Mouse (Mus musculus): ENCODE data around the gene Il12rb1.

Gene Il12rb1

DNA sequence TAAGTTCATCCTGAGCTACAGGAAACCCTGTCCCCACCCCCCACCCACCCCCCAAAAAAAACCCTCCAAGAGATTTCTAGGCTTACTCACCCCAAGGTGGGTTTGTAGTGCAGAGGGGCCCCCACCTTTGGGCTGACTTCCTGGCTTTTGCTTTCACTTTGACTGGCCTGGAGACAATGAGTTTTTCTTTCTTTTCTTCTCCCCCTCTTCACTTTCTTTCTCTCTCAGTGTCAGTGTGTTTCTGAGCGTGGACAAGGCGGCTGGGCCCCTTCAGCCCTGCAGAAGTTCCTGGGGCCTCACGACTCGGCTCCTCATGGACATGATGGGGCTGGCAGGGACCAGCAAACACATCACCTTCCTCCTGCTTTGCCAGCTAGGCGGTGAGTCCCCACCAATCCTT, at the start of gene Il12rb1:
Il12rb1 (plus strand) TSS at position 211 of the 400 bp plus-strand sequence.
- TF ChIP-seq GATA4 (IDR thresholded peaks at IDR 0.05; ENCODE audit: insufficient replicate concordance, low read length): no peak

DNA sequence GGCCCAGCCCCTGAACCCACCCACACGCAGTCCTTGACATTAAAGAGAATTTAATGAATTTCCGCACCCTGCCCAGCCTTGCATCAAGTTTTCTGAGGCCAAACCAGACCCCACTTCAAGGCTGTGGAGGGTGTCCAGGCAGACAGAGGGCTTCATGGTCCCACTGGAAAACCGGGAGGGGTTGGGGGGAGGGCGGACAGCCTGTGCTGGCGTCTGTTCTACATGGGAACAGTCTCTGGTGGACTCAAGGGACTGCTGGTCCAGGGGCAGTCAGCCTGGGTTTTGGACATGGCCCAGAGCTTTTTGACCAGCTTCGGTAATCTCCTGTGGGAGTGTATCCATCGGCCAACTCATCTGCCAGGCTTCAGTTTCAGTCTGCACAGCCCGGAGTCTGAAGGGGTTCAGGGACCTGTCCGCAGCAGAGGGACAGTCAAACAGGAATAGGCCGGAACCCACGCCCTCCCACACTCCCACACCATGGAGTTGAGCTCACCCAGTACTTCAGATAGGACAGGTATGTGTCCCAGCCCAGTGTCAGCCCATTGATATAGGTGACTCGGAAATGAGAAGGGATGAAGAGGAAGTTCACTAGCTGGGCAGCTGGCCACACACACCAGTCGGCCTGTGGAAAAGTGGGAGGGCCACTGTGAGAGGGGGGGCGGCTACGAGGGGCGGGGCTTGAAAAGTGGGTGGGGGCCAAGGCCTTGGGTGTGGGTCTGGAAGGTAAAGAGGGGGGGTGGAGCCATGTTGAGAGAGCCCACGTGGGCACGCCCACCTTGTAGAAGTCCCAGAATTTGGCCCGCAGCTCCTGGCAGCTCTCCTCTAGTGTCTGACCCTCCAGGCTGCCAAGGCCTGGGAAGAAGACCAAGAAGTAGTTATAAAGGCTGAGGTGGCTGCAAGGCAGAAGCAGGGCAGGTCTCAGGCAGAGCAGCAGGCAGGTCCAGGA, 49.4 kb upstream of the Il12rb1 start:
- TF ChIP-seq GATA4 (IDR thresholded peaks at IDR 0.05; ENCODE audit: insufficient replicate concordance, low read length): no peak

DNA sequence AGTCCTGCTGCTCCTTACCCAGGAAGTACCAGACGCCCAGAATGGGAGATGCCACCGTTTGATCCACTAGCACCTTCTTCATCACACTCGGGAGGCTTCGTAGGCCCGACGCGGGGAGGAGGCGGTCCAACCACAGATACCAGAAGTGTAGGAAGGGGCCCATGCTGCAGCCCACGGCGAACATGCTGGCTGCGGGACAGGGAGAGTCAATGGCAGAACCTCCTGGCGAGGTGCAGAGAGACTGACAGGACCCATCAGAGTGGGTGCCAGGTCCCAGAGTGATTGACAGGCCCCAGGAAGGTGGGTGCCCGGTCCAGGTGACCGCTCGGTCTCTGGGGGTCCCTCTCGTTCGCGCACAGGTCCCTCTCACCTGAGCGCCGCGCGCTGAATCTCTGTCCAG, 47.9 kb upstream of the Il12rb1 start:
- no peak for TF ChIP-seq GATA4 (IDR thresholded peaks at IDR 0.05; ENCODE audit: insufficient replicate concordance, low read length)

DNA sequence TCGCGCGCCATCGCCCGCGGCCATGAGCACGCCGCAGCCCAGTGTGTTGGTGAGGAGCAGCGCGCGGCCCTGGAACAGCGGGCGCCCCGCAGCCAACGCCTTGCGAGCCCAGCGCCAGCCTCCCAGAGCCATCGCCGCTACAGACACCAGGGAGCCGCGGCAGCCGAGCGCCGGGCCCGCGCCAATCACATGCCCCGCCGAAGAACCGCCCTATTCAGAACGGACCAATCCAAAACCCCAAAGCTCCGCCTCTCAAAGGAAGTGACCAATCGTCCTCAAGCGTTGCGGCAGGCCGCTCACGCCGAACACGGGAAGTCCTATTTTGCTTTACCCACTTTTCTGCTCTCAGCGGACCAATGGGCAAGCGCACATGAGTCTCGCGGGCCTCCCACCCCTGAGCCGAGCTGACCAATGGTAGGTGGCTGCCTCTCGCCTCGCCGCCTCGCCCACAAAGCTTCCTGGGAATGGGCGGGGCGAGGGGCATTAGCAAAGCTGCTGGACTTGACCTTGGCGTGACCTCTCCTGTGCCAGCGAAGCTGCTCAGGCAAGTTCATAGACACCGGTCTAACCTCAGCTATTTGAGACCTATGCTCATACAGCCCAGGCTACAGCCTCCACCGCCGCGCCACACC, 47.4 kb upstream of the Il12rb1 start, which contains the start of gene Mpv17l2:
Mpv17l2 (minus strand) TSS at position 172 of the 632 bp plus-strand sequence.
- no peak for TF ChIP-seq GATA4 (IDR thresholded peaks at IDR 0.05; ENCODE audit: insufficient replicate concordance, low read length)

DNA sequence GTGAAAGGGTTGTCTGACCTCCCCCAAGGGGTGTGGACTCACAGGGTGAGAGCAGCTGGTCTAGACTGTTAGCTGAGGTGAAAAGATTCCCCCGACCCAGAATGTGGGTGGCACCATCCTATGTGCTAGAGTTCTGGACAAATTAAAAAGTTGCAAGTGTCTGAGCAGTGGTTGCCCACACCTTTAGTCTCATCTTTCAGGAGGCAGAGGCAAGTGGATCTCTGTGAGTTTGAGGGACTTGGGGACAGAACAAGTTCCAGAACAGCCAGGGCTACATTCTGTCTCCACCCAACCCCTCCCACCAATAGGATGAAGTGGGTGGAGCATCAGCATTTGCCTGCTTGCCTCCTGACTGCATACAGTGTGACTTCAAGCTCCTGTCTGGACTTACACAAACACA, 46.1 kb upstream of the Il12rb1 start:
- no peak for TF ChIP-seq GATA4 (IDR thresholded peaks at IDR 0.05; ENCODE audit: insufficient replicate concordance, low read length)

DNA sequence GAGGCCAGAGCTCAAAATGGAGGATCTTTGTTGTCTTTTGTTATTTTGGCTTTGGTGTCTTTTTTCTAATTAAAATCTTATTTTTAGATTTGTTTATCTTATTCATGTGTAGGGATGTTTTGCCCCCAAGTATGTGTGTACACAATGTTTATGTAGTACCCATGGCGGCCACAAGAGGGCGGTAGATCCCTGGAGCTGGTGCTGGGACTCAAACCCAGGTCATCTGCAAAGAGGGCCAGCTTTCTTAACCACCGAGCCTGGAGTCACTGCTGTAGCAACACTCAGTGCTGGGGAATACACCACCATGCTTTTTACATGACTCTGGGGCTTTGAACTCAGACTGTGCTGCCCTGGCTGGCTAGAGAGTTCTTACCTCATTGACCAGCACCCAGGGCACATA, 44.9 kb upstream of the Il12rb1 start:
- TF ChIP-seq GATA4 (IDR thresholded peaks at IDR 0.05; ENCODE audit: insufficient replicate concordance, low read length): no peak

DNA sequence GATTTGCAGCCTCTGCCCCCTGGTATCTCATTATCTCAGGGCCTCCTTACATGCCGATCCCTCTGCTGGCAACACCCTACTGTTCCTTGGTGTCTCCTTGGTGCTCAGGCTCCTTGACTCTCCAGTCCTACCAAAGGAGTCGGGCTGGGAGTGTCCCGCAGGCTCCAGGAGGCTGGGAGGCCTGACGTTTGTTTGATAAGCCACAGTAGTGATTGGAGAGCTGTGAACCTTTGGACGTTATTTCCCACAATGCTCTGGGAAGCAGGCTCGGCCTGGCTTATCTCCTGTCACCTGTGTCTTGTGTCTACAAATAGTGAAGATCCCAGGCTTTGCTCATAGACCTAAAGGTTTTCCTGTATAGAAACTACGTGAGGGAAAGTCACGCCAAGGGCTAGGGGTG, 44.2 kb upstream of the Il12rb1 start:
- TF ChIP-seq GATA4 (IDR thresholded peaks at IDR 0.05; ENCODE audit: insufficient replicate concordance, low read length): peak; percentile 69; the same call in 1 of the 2 replicates

DNA sequence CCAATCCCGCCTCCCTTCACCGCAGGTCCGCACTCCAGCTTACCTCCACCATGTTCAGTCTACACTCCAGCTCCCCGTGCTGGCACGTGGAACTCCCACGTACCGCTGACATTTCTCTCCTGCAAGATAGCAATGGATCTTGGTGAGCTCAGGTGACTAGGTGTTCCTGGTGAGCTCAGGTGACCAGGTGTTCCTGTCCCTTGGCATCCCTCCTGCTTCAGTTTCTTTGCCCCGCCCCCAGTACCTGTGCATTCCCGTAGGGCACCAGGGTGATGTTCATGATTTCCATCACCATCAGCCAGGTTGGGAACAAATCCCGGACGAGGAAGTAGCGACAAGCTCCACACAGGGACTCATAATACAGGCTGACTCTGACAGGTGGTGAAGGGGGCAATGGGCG, 43.6 kb upstream of the Il12rb1 start:
- no peak for TF ChIP-seq GATA4 (IDR thresholded peaks at IDR 0.05; ENCODE audit: insufficient replicate concordance, low read length)

DNA sequence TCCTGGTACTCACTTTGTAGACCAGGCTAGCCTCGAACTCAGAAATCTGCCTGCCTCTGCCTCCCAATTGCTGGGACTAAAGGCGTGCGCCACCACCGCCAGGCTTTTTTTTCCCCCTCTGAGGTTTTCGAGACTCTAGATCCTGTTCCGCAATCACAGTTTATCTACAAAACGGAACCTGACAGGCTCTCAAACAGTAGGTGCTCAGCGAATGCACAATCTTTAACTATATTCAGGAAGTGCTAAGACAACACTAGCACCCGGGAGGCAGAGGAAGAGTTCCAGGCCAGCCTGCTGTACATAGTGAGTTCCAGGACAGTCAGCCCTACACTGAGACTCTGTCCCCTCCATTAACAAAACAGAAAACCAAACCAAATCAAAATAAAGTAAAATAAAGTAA, 42.9 kb upstream of the Il12rb1 start:
- no peak for TF ChIP-seq GATA4 (IDR thresholded peaks at IDR 0.05; ENCODE audit: insufficient replicate concordance, low read length)

DNA sequence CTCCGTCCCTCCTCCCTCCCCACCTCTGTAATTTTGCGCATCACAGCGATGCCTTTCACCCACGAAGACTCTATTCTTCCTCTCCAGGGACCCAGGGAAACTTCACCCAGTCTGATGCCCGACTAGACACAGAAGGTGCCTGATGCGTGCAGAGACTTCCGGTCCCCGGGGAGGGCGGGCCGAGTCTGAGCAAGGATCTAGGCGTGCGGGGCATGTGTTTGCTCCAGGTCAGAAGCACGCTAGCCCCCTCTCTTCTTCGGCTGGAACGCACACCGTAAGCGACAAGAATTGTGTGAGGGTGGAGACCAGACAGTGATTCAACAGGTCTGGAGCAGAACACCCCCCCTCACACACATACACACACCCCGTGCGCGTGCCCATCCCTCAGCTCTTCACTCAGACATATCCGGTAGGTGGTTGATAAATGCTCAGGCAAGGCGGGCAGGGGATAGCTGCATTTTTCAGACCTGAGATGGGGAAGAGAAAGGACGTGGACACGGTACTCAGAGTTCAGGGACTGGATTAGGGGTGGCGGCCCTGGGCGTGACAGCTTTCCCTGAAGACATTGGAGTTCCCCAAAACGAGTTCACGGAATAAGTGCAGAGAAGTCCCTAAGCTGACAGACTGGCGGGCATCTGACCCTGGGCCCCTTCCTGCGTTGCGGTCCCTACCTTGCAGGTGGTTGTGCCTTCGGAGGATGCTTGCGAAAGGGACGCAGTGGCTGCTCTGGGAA, 42.2 kb upstream of the Il12rb1 start:
- TF ChIP-seq GATA4 (IDR thresholded peaks at IDR 0.05; ENCODE audit: insufficient replicate concordance, low read length): no peak

DNA sequence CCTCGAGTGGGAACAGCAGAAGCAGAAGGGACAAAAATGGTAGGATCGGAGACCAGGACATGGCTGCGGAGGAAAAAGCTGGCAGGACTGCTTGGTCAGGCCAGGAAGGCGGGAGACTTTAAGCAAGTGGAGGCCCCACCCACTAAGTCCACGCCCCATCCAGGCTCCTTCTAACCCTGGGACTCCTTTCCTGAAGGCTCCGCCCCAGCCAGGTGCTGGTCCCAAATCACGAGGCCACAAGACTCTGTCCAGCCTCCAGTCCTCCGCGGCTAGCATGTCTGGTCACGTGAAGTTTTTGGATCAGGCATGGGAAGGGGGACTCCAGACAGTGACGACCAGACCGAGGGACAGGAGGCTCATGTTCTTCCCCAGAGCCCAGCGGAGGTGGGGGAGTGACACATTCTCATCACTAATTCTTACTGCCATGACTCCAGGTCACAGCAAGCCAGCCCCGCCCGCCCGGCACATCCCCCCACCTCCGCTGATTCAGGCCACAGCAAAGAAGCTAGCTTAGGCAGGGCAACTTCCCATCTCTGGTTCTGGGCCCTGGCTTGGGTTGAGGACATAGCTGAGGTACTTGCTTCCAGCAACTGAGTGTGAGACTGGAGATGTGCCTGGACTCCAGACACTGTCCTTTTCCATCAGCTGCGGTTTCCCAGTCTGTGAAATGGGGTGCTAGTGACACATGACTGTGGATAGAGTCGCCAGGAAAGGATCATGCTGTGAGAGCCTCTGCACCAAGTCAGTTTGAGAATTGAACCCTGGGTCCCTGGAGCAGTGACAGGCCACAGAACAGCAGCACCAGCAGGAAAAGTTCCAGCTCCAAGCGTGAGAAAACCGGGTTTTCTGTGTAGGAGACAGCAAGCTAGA, 41.4 kb upstream of the Il12rb1 start:
- TF ChIP-seq GATA4 (IDR thresholded peaks at IDR 0.05; ENCODE audit: insufficient replicate concordance, low read length): no peak

DNA sequence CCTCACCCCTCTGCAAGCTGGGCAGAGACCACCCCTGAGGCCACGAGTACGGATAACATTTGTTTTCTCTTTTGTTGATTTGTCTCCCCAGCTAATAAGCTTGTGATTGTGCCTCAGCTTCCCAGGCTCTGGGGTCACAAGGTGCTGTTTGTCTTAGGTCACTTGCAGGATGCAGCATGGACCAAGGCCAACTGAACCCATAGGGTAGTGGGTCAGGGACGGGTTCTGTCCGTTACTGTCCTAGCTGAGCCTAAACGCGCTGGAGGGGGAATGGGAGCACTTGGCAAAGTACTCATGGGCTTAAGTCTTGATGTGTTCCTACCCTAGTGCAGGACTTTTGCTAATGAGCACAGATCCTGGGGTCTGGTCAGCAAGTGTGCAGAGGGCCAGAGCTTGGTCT, 40.7 kb upstream of the Il12rb1 start:
- no peak for TF ChIP-seq GATA4 (IDR thresholded peaks at IDR 0.05; ENCODE audit: insufficient replicate concordance, low read length)

DNA sequence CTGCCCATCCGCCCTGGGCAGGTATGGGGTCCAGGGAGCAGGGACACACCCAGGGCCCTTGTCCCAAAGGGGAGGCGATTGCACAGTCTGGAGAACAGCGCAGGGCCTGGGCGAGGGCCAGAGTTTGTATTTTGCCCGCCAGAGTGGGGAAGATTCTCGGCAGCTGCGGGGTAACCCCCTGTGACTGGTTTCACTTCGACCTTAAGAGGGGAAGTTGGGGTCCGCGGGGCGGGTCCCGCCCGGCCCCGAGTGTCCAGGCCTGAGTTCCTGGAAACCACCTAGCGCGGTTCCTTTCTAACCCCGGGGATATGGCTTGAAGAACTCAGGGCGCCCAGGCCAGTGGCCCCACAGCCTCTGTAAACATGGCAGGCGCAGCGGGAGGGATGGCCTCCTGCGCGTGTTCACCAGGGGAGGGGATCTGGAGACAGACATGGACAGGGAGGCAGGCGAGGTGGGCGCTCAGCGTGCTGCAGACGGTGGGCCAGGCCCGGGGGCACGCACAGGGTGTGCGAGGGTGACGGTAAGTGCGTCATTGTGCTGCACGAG, 39.9 kb upstream of the Il12rb1 start:
- TF ChIP-seq GATA4 (IDR thresholded peaks at IDR 0.05; ENCODE audit: insufficient replicate concordance, low read length): no peak

DNA sequence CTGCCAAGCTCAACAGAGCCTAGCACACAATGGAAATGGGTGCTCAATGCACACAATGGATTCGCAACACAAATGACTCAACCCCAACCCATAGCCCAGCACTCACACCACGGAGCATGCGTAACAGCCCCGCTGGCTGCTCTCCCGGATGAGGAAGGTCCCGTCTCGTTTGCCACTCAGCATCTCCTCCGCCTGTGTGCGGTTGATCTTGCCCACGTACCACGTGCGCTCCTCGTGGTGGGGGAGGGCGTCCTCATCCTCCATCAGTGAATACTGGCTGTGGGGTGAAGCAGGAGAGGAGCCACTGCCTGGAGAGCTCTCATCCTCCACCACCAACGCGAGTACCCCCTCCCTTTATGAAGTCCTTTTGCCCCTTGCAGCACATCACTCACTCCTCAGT, 39.3 kb upstream of the Il12rb1 start:
- no peak for TF ChIP-seq GATA4 (IDR thresholded peaks at IDR 0.05; ENCODE audit: insufficient replicate concordance, low read length)

All from liver, adult (tissue).